Mouse (Mus musculus): ENCODE results near the gene Cyth2. TPM values are rescaled to one million over a fixed set of nuclear protein-coding genes. Genes with fewer than 3 reads are reported as not detected.

The Cyth2 gene
- polyA plus RNA-seq, 1 experiment from 2014 or later = 106 TPM

DNA sequence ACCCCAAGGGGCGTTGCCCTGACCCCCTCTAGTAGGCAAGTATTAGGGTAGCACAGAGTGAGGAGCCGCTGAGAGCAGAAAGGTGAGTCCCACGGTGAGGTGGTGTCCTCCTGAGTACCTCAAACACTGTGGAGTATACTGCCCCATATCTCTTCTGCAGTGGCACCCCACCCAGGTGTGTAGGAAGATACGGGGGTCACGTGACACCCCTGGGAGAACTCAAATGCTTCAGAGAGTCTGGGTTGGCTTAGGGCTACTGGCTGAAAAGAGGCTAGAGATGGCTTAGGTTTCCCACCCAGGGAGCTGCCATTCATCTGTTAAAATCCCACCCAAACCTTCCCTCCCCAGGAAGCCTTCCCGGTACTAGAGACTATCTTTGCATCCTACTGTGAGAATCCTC is 17.4 kb downstream of the Cyth2 start:
- Histone ChIP-seq H3K4me1 (ENCODE audit: control insufficient read depth, insufficient read depth, low read length) (peaks cover 9% of the 10 kb centered on the region; the same call in 1 of the 2 replicates), H3K27ac (replicated peaks; ENCODE audit: low read depth, low read length) (no peak overlapping the region), H3K4me2 (ENCODE audit: low read depth, low read length) (no peak overlapping the region), H3K9me3 (ENCODE audit: control insufficient read depth, low read length) (no peaks in the 10 kb centered on the region), H3K9ac (ENCODE audit: low read depth, low read length) (no peak overlapping the region), H3K27me3 (replicated peaks; ENCODE audit: control insufficient read depth, insufficient read depth, low read length) (peaks cover 29% of the 10 kb centered on the region), H3K4me3 (ENCODE audit: low read depth, low read length) (no peak overlapping the region), H3K36me3 (ENCODE audit: control insufficient read depth, insufficient read depth, low read length) (peaks cover 35% of the 10 kb centered on the region; the same call in 1 of the 2 replicates)
- WGBS = 42% methylated on average over 6 of the region's 6 CpGs
- ATAC-seq (ENCODE audit: low read depth) = no peak
- DNase-seq (ENCODE audit: low spot score) = no peak

DNA sequence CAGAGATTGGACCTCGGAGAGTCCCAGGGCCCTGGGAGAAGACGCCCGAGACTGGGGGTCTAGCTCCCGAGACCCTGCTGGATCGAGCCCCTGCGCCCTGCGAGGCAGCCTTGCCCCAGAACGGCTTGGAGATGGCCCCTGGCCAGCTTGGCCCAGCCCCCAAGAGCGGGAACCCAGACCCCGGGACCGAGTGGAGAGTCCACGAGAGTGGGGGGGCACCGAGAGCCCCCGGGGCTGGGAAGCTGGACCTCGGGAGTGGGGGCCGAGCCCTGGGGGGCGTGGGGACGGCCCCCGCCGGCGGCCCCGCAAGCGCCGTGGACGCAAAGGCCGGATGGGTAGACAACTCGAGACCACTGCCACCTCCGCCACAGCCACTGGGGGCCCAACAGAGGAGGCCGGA is 19.4 kb downstream of the Cyth2 start:
- DNase-seq (ENCODE audit: low spot score) (no peak), ATAC-seq (ENCODE audit: low read depth) (no peak)
- WGBS = 92% methylated on average over 26 of the region's 29 CpGs
- no peak overlapping the region for H3K4me3 ChIP-seq (ENCODE audit: low read depth, low read length)
- peaks cover 9% of the 10 kb centered on the region for H3K4me1 ChIP-seq (ENCODE audit: control insufficient read depth, insufficient read depth, low read length)
- H3K4me2 ChIP-seq (ENCODE audit: low read depth, low read length) = no peak overlapping the region
- peaks cover 26% of the 10 kb centered on the region for H3K27me3 ChIP-seq (replicated peaks; ENCODE audit: control insufficient read depth, insufficient read depth, low read length)
- no peak overlapping the region for H3K27ac ChIP-seq (replicated peaks; ENCODE audit: low read depth, low read length)
- H3K9ac ChIP-seq (ENCODE audit: low read depth, low read length) = no peak overlapping the region
- H3K9me3 ChIP-seq (ENCODE audit: control insufficient read depth, low read length) = no peaks in the 10 kb centered on the region
- peaks cover 54% of the 10 kb centered on the region for H3K36me3 ChIP-seq (ENCODE audit: control insufficient read depth, insufficient read depth, low read length)

DNA sequence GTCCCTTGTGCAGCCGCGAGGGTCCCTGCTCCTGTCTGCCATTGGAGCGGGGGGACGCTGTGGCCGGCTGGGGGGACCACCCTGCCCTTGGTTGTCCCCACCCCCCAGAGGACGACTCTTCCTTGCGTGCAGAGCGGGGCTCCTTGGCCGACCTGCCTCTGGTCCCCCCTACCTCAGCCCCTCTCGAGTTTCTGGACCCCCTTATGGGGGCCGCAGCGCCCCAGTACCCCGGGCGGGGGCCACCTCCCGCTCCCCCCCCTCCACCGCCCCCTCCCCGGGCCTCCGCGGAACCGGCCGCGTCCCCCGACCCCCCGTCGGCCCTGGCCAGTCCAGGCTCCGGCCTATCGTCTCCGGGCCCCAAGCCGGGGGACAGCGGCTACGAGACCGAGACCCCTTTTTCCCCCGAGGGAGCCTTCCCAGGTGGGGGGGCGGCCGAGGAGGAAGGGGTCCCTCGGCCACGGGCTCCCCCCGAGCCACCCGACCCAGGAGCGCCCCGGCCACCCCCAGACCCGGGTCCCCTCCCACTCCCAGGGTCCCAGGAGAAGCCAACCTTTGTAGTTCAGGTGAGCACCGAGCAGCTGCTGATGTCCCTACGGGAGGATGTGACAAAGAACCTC is 20.3 kb downstream of the Cyth2 start:
- DNase-seq (ENCODE audit: low spot score) = no peak
- no peak for ATAC-seq (ENCODE audit: low read depth)
- peaks cover 9% of the 10 kb centered on the region for H3K4me1 ChIP-seq (ENCODE audit: control insufficient read depth, insufficient read depth, low read length)
- no peaks in the 10 kb centered on the region for H3K9me3 ChIP-seq (ENCODE audit: control insufficient read depth, low read length)
- no peak overlapping the region for H3K27ac ChIP-seq (replicated peaks; ENCODE audit: low read depth, low read length)
- H3K9ac ChIP-seq (ENCODE audit: low read depth, low read length) = no peak overlapping the region
- H3K4me2 ChIP-seq (ENCODE audit: low read depth, low read length) = no peak overlapping the region
- peaks cover 24% of the 10 kb centered on the region for H3K27me3 ChIP-seq (replicated peaks; ENCODE audit: control insufficient read depth, insufficient read depth, low read length)
- peaks cover 63% of the 10 kb centered on the region for H3K36me3 ChIP-seq (ENCODE audit: control insufficient read depth, insufficient read depth, low read length)
- no peak overlapping the region for H3K4me3 ChIP-seq (ENCODE audit: low read depth, low read length)
- WGBS = 87% methylated on average over 34 of the region's 44 CpGs

- no peak overlapping the region for H3K4me2 ChIP-seq (ENCODE audit: low read depth, low read length)
- 80% methylated on average over 22 of the region's 24 CpGs for WGBS
- no peak overlapping the region for H3K27ac ChIP-seq (replicated peaks; ENCODE audit: low read depth, low read length)
- DNase-seq (ENCODE audit: low spot score) (no peak), ATAC-seq (ENCODE audit: low read depth) (no peak)
- peaks cover 67% of the 10 kb centered on the region for H3K36me3 ChIP-seq (ENCODE audit: control insufficient read depth, insufficient read depth, low read length)
- H3K27me3 ChIP-seq (replicated peaks; ENCODE audit: control insufficient read depth, insufficient read depth, low read length) = peaks cover 16% of the 10 kb centered on the region
- H3K4me1 ChIP-seq (ENCODE audit: control insufficient read depth, insufficient read depth, low read length) = peaks cover 4% of the 10 kb centered on the region; the same call in 1 of the 2 replicates
- no peaks in the 10 kb centered on the region for H3K9me3 ChIP-seq (ENCODE audit: control insufficient read depth, low read length)
- no peak overlapping the region for H3K4me3 ChIP-seq (ENCODE audit: low read depth, low read length)
- no peak overlapping the region for H3K9ac ChIP-seq (ENCODE audit: low read depth, low read length)
These were observed 21.1 kb downstream of the Cyth2 start for GRCm38 (mm10) chr7:45793240-45793639.

DNA sequence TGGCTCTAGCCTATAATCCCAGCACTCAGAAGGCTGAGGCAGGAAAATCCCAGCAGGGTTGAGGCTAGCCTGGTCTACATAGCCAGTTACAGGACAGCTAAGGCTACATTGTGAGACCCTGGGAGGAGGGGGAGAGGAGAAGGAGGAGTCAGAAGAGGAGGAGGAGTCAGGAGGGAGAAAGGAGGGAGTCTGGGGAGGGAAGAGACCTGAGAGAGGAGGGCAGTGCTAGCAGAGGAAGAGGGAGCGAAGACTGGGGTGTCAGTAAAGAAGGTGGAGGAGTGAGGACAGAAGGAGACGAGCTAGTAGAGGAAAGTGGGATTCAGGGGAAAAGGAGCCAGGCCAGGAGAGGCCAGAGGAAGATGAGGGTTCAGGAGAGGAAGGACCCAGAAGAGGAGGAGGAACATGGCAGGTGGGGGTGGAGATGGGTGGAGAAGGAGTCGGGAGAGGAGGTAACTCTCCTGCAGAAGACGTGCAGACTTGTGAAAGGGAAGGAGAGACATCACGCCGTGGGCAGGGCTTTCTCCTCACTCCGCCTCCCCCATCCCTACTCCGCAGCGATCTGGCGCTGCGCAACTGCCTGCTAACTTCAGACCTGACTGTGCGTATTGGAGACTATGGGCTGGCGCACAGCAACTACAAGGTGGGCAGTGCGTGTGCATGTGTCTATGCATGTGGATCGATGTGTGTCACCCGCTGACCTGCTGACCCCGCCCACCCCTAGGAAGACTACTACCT is 22.5 kb downstream of the Cyth2 start:
- 86% methylated on average over 17 of the region's 17 CpGs for WGBS
- ATAC-seq (ENCODE audit: low read depth) (no peak), DNase-seq (ENCODE audit: low spot score) (no peak)
- Histone ChIP-seq H3K27ac (replicated peaks; ENCODE audit: low read depth, low read length) (no peak overlapping the region), H3K36me3 (ENCODE audit: control insufficient read depth, insufficient read depth, low read length) (peaks cover 67% of the 10 kb centered on the region), H3K9ac (ENCODE audit: low read depth, low read length) (no peak overlapping the region), H3K4me1 (ENCODE audit: control insufficient read depth, insufficient read depth, low read length) (peaks cover under 1% of the 10 kb centered on the region; the same call in 1 of the 2 replicates), H3K4me2 (ENCODE audit: low read depth, low read length) (no peak overlapping the region), H3K9me3 (ENCODE audit: control insufficient read depth, low read length) (no peaks in the 10 kb centered on the region), H3K4me3 (ENCODE audit: low read depth, low read length) (no peak overlapping the region), H3K27me3 (replicated peaks; ENCODE audit: control insufficient read depth, insufficient read depth, low read length) (peaks cover 3% of the 10 kb centered on the region; the same call in 1 of the 2 replicates)

DNA sequence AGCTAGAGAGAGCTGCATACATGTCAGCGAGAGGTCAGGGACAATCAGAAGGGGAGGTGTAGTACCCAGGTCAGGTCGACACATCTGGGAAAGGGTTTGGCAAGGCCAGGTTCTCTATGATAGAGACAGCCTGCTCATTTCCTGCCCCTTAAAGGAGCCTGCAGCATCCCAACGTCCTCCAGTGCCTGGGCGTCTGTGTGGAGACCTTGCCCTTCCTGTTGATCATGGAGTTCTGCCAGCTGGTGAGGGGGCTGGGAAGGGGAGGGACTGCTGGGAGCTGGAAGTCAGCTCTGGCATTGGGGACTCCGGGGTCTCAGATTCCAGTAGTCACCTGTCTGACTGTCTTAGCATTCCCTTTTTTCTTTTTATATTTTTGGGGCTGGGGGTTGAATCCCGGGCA is 23.7 kb downstream of the Cyth2 start:
- DNase-seq (ENCODE audit: low spot score) (no peak), ATAC-seq (ENCODE audit: low read depth) (no peak)
- peaks cover 67% of the 10 kb centered on the region for H3K36me3 ChIP-seq (ENCODE audit: control insufficient read depth, insufficient read depth, low read length)
- H3K9me3 ChIP-seq (ENCODE audit: control insufficient read depth, low read length) = no peaks in the 10 kb centered on the region
- H3K4me2 ChIP-seq (ENCODE audit: low read depth, low read length) = no peak overlapping the region
- H3K4me3 ChIP-seq (ENCODE audit: low read depth, low read length) = no peak overlapping the region
- H3K27me3 ChIP-seq (replicated peaks; ENCODE audit: control insufficient read depth, insufficient read depth, low read length) = no peaks in the 10 kb centered on the region
- H3K27ac ChIP-seq (replicated peaks; ENCODE audit: low read depth, low read length) = no peak overlapping the region
- peaks cover 6% of the 10 kb centered on the region for H3K4me1 ChIP-seq (ENCODE audit: control insufficient read depth, insufficient read depth, low read length)
- 0 out of 2 replicates have a peak overlapping the region, but pooled peaks have one; percentile 2 for H3K9ac ChIP-seq (ENCODE audit: low read depth, low read length)
- 67% methylated on average over 6 of the region's 6 CpGs for WGBS

GRCm38 (mm10) chr7:45787642-45788041 is 26.7 kb downstream of the Cyth2 start:
- Histone ChIP-seq H3K9me3 (ENCODE audit: control insufficient read depth, low read length) (no peaks in the 10 kb centered on the region), H3K9ac (ENCODE audit: low read depth, low read length) (no peak overlapping the region), H3K27ac (replicated peaks; ENCODE audit: low read depth, low read length) (no peak overlapping the region), H3K4me3 (ENCODE audit: low read depth, low read length) (no peak overlapping the region), H3K36me3 (ENCODE audit: control insufficient read depth, insufficient read depth, low read length) (peaks cover 38% of the 10 kb centered on the region), H3K27me3 (replicated peaks; ENCODE audit: control insufficient read depth, insufficient read depth, low read length) (no peaks in the 10 kb centered on the region), H3K4me1 (ENCODE audit: control insufficient read depth, insufficient read depth, low read length) (peaks cover 19% of the 10 kb centered on the region), H3K4me2 (ENCODE audit: low read depth, low read length) (peak overlapping the region; percentile 90; the same call in 1 of the 2 replicates)
- 87% methylated on average over 22 of the region's 22 CpGs for WGBS
- DNase-seq (ENCODE audit: low spot score) (no peak), ATAC-seq (ENCODE audit: low read depth) (no peak)

DNA sequence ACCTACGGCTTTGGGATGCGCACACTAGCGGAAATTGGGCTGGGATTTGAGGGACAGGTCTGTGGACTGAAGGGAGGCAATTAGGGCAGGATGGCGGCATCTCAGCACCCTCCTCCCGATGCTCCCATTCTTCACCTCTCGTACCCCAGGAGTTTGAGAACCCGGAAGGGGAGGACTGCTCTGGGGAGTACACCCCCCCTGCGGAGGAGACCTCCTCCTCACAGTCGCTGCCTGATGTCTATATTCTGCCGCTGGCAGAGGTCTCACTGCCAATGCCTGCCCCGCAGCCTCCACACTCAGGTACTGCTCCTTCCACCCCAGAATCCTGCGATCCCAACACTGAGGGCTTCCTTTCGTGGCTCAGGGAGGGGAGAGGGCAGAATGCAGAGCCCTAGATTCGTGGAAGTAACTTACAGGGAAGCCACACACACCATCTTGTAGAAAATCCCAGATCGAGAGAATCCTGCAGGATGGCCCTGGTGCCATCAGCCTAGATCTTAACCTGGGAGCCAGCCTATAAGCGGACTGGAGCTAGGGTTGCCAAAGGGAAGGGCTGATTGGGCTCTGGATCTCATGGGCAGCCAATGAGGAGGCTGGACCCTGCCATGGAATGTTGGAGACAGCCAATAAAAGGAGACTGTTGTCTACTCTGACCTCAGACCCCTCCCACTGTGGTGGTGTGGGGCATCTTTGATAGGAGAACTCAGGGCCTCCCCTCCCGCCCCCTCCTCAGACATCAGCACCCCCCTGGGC is 27.5 kb downstream of the Cyth2 start:
- H3K27me3 ChIP-seq (replicated peaks; ENCODE audit: control insufficient read depth, insufficient read depth, low read length) = no peaks in the 10 kb centered on the region
- peak; percentile 79 for DNase-seq (ENCODE audit: low spot score)
- H3K36me3 ChIP-seq (ENCODE audit: control insufficient read depth, insufficient read depth, low read length) = peaks cover 30% of the 10 kb centered on the region
- WGBS = 9% methylated on average over 14 of the region's 17 CpGs
- peak overlapping the region; percentile 90 for H3K4me2 ChIP-seq (ENCODE audit: low read depth, low read length)
- no peaks in the 10 kb centered on the region for H3K9me3 ChIP-seq (ENCODE audit: control insufficient read depth, low read length)
- peak overlapping the region; percentile 74; the same call in 1 of the 2 replicates for H3K9ac ChIP-seq (ENCODE audit: low read depth, low read length)
- peak overlapping the region; percentile 39 for H3K27ac ChIP-seq (replicated peaks; ENCODE audit: low read depth, low read length)
- peak; percentile 54 for ATAC-seq (ENCODE audit: low read depth)
- H3K4me3 ChIP-seq (ENCODE audit: low read depth, low read length) = peak overlapping the region; percentile 74
- H3K4me1 ChIP-seq (ENCODE audit: control insufficient read depth, insufficient read depth, low read length) = peaks cover 19% of the 10 kb centered on the region
